Comparison of ENCODE assay signal across 10 mouse cellular contexts in genomic region chr8:109360081-109360715, GRCm38 (mm10).
A peak's percentile ranks its signal among the peaks of the same experiment; 100 is the strongest.
DNase-seq lines count a peak whose midpoint lies in the region; ATAC-seq and TF ChIP-seq lines count a peak whose summit lies in the region.
"Had no signal": no experiment of that assay in that cellular context is flagged by ENCODE, and none has a peak within 500 bp of the region (broad histone marks: within the 10 kb centered on the region; RNA-seq: fewer than 3 reads in every experiment).

No protein-coding gene starts in this region.

- ATAC-seq in kidney, embryonic 15.5 days (replicated peaks; ENCODE audit: low FRiP score) = no peak
- ATAC-seq in hindbrain, embryonic 15.5 days (ENCODE audit: low FRiP score, low read depth) = peak; percentile 55; the same call in 1 of the 2 replicates
- peak; percentile 62 for ATAC-seq in neural tube, embryonic 11.5 days (ENCODE audit: insufficient read depth, low FRiP score, low TSS enrichment)

- H3K9ac ChIP-seq in kidney, embryonic 15.5 days = no peak overlapping the region
- peak overlapping the region; percentile 45 for H3K9ac ChIP-seq in hindbrain, embryonic 15.5 days
- peak overlapping the region; percentile 62 for H3K9ac ChIP-seq in neural tube, embryonic 11.5 days (ENCODE audit: low read length)
- H3K9ac ChIP-seq: liver, embryonic 15.5 days had no signal

- TF ChIP-seq POLR2A in kidney, adult 2 months (IDR thresholded peaks at IDR 0.05; ENCODE audit: low read depth, low read length) = no peak

- no peak for TF ChIP-seq CTCF in kidney, adult 2 months (conservative IDR thresholded peaks at IDR 0.05; ENCODE audit: insufficient read depth, insufficient read length, low read depth, low read length)

- H3K27me3 ChIP-seq in kidney, embryonic 15.5 days = 0 out of 2 replicates have a peak, but pooled peaks cover 11% of the 10 kb centered on the region
- H3K27me3 ChIP-seq in kidney, adult 2 months (replicated peaks; ENCODE audit: control insufficient read depth, insufficient read depth, low read length) = peaks cover 3% of the 10 kb centered on the region; the same call in 1 of the 2 replicates
- no peaks in the 10 kb centered on the region for H3K27me3 ChIP-seq in hindbrain, embryonic 15.5 days
- no peaks in the 10 kb centered on the region for H3K27me3 ChIP-seq in neural tube, embryonic 11.5 days (ENCODE audit: control insufficient read depth, insufficient read depth, low read length)

- H3K36me3 ChIP-seq in kidney, embryonic 15.5 days = no peaks in the 10 kb centered on the region
- no peaks in the 10 kb centered on the region for H3K36me3 ChIP-seq in kidney, adult 2 months (ENCODE audit: control insufficient read depth, insufficient read depth, low read length)
- no peaks in the 10 kb centered on the region for H3K36me3 ChIP-seq in hindbrain, embryonic 15.5 days
- no peaks in the 10 kb centered on the region for H3K36me3 ChIP-seq in neural tube, embryonic 11.5 days (ENCODE audit: control insufficient read depth, insufficient read depth, low read length)
- H3K36me3 ChIP-seq: liver, embryonic 15.5 days had no signal

- peaks cover 23% of the 10 kb centered on the region for H3K4me1 ChIP-seq in kidney, embryonic 15.5 days
- H3K4me1 ChIP-seq in kidney, adult 2 months (ENCODE audit: control insufficient read depth, insufficient read depth, low read length) = no peaks in the 10 kb centered on the region
- peaks cover 27% of the 10 kb centered on the region for H3K4me1 ChIP-seq in hindbrain, embryonic 15.5 days (replicated peaks)
- H3K4me1 ChIP-seq in neural tube, embryonic 11.5 days (ENCODE audit: control insufficient read depth, insufficient read depth, low read length) = peaks cover 18% of the 10 kb centered on the region
- H3K4me1 ChIP-seq: liver, embryonic 15.5 days had no signal

- peak overlapping the region; percentile 37 for H3K4me3 ChIP-seq in kidney, embryonic 15.5 days (replicated peaks)
- H3K4me3 ChIP-seq in kidney, adult 2 months (ENCODE audit: insufficient read depth, low read depth, low read length) = no peak overlapping the region
- H3K4me3 ChIP-seq in hindbrain, embryonic 15.5 days = 0 out of 2 replicates have a peak overlapping the region, but pooled peaks have one; percentile 31
- no peak overlapping the region for H3K4me3 ChIP-seq in neural tube, embryonic 11.5 days (ENCODE audit: low read depth, low read length)
- H3K4me3 ChIP-seq: liver, embryonic 15.5 days had no signal

- DNase-seq in kidney, adult 2 months = no peak
- DNase-seq in embryo, embryonic 9.5 days (ENCODE audit: extremely low spot score) = peak; percentile 54
- peak; percentile 74 for DNase-seq in neural tube, embryonic 11.5 days (ENCODE audit: low spot score)
- DNase-seq in liver = no peak
- DNase-seq in thymus, adult 18-20 months = no peak
- no peak for DNase-seq in urinary bladder, postnatal 4 days (ENCODE audit: low spot score in 2 of 2)
- DNase-seq: cerebellum, adult 11-12 months had no signal

- WGBS in kidney, embryonic 15.5 days = 21% methylated on average over 14 of the region's 14 CpGs
- whole genome bisulfite sequencing in kidney, adult 2 months = 25% methylated on average over 14 of the region's 14 CpGs
- WGBS in hindbrain, embryonic 15.5 days = 8% methylated on average over 14 of the region's 14 CpGs
- 16% methylated on average over 14 of the region's 14 CpGs for WGBS in neural tube, embryonic 11.5 days

- no peaks in the 10 kb centered on the region for H3K9me3 ChIP-seq in kidney, embryonic 15.5 days (replicated peaks)
- H3K9me3 ChIP-seq in hindbrain, embryonic 15.5 days = no peaks in the 10 kb centered on the region
- no peaks in the 10 kb centered on the region for H3K9me3 ChIP-seq in neural tube, embryonic 11.5 days (ENCODE audit: control insufficient read depth, low read length)
- H3K9me3 ChIP-seq: liver, embryonic 15.5 days had no signal

- H3K27ac ChIP-seq in kidney, embryonic 15.5 days = no peak overlapping the region
- H3K27ac ChIP-seq in kidney, adult 2 months (ENCODE audit: insufficient read depth, low read depth, low read length) = no peak overlapping the region
- H3K27ac ChIP-seq in hindbrain, embryonic 15.5 days (replicated peaks) = peak overlapping the region; percentile 97
- H3K27ac ChIP-seq in neural tube, embryonic 11.5 days (ENCODE audit: low read depth, low read length) = peak overlapping the region; percentile 89
- H3K27ac ChIP-seq: liver, embryonic 15.5 days had no signal

- H3K4me2 ChIP-seq in kidney, embryonic 15.5 days = peak overlapping the region; percentile 69
- H3K4me2 ChIP-seq in hindbrain, embryonic 15.5 days = peak overlapping the region; percentile 62
- H3K4me2 ChIP-seq in neural tube, embryonic 11.5 days (ENCODE audit: low read depth) = peak overlapping the region; percentile 30

Comparison
In these comparisons a context has a peak if more than half of its experiments do, and no peak if none do; other contexts are left out.
1. H3K4me3 ChIP-seq: peak in kidney, embryonic 15.5 days (single experiment) and hindbrain, embryonic 15.5 days (single experiment); none in kidney, adult 2 months (single experiment) and neural tube, embryonic 11.5 days (single experiment).
2. H3K27ac ChIP-seq: peak in hindbrain, embryonic 15.5 days (single experiment) and neural tube, embryonic 11.5 days (single experiment); none in kidney, embryonic 15.5 days (single experiment) and kidney, adult 2 months (single experiment).
3. DNase-seq: peak in embryo, embryonic 9.5 days (single experiment) and neural tube, embryonic 11.5 days (single experiment); none in kidney, adult 2 months (single experiment), liver (single experiment), thymus, adult 18-20 months (0 of 2) and urinary bladder, postnatal 4 days (0 of 2).
4. Peak in every context shown above with its lines, with median percentiles within 50 percentile points of each other: H3K4me2 ChIP-seq.